Mouse (Mus musculus): ENCODE measurements around the gene Olfr577. TPM values are rescaled to one million over a fixed set of nuclear protein-coding genes. Genes with fewer than 3 reads are reported as not detected.

The Olfr577 gene
- polyA plus RNA-seq (2015; fragmentation: Nextera tagmentation; extraction: Ambion mirVana) = not detected in 2 replicates

GRCm38 (mm10) chr7:102975843-102976242, at the start of gene Olfr577:
Gene Olfr577 (minus strand): TSS chr7:102975943.
- H3K4me1 ChIP-seq = no peaks in the 10 kb centered on the region
- H3K4me3 ChIP-seq (replicated peaks) = no peak within 1 kb of the TSS
- no peaks in the 10 kb centered on the region for H3K36me3 ChIP-seq
- H3K9me3 ChIP-seq = no peaks in the 10 kb centered on the region
- H3K27ac ChIP-seq = no peak within 1 kb of the TSS
- H3K4me2 ChIP-seq = no peak within 1 kb of the TSS
- H3K27me3 ChIP-seq (replicated peaks) = no peaks in the 10 kb centered on the region
- ATAC-seq (ENCODE audit: insufficient read depth, low FRiP score, low read depth) = no peak
- 76% methylated on average over 2 of the region's 2 CpGs for WGBS
- H3K9ac ChIP-seq = no peak within 1 kb of the TSS

DNA sequence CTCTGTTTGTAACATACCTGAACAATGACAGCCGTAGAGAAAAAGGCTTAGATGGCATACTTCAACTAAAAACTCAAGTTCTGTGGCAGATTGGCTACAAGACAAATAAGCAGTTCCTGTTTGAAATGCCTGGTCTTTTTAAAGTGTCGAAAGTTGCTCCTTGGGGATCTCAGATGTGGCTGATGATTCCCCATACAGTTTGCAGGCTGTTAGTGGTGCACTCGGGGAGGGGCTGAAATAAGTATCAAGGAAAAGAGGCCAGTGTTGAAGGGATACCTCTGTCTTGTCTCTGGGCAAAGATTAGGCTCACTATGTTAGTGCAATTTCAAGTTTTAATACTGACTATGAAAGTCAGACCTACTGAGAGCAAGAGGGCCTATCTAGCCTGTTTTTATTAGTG, 13.5 kb upstream of the Olfr577 start, which contains the start of gene Olfr578:
Olfr578 (minus strand) TSS at position 101 of the 400 bp plus-strand sequence.
- H3K4me1 ChIP-seq = no peaks in the 10 kb centered on the region
- H3K4me3 ChIP-seq (replicated peaks) = no peak within 1 kb of the TSS
- no peak for ATAC-seq (ENCODE audit: insufficient read depth, low FRiP score, low read depth)
- H3K4me2 ChIP-seq = no peak within 1 kb of the TSS
- no peaks in the 10 kb centered on the region for H3K27me3 ChIP-seq (replicated peaks)
- no peaks in the 10 kb centered on the region for H3K9me3 ChIP-seq
- H3K36me3 ChIP-seq = no peaks in the 10 kb centered on the region
- H3K27ac ChIP-seq = no peak within 1 kb of the TSS
- H3K9ac ChIP-seq = no peak within 1 kb of the TSS
- 68% methylated on average over 3 of the region's 3 CpGs for WGBS

DNA sequence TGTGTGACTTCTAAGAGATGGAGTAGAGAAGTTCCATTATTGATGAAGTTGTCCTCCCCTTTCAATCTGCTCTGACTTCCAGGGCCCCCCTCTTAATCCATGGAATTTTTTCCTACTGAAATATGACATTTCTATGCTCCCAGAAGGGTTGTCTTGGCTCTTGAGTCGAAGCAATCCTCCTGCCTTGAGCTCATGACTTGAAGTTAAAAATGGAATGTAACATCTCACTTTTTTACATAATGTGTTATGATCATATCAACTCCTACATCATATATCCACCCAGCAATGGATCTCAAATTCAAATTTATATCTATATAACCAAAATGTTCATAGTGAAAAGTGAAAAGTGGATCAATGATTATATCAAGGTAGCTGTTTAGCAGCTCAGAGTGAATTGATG, 1.3 kb downstream of the Olfr577 start:
- H3K4me2 ChIP-seq = no peak overlapping the region
- no peak overlapping the region for H3K9ac ChIP-seq
- no peaks in the 10 kb centered on the region for H3K9me3 ChIP-seq
- no peaks in the 10 kb centered on the region for H3K36me3 ChIP-seq
- WGBS = 57% methylated on average over 1 of the region's 1 CpGs
- ATAC-seq (ENCODE audit: insufficient read depth, low FRiP score, low read depth) = no peak
- H3K27ac ChIP-seq = no peak overlapping the region
- H3K4me1 ChIP-seq = no peaks in the 10 kb centered on the region
- H3K4me3 ChIP-seq (replicated peaks) = no peak overlapping the region
- H3K27me3 ChIP-seq (replicated peaks) = no peaks in the 10 kb centered on the region

DNA sequence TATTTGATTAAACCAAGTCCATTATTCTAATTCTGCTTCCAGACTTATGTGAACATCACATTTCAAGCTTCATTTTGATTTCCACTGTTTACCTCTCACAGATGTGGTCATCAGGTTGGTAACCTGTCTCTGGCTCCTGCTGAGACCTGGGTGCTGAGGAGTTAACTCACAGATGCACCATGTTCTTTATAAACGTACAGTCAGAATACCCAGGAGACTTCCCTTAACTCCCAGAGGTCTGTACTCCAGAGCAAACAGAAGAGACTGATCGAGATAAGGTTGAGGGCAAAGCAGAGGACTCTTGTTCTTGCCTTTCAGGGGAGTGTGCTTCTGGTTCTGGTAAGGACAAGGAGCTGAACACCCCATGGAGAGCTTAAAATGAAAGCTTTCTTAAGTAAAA, 13.4 kb downstream of the Olfr577 start, which contains the start of gene Olfr576:
Olfr576 (plus strand) TSS at position 301 of the 400 bp plus-strand sequence.
- ATAC-seq (ENCODE audit: insufficient read depth, low FRiP score, low read depth) = no peak
- Histone ChIP-seq H3K36me3 (no peaks in the 10 kb centered on the region), H3K27ac (no peak within 1 kb of the TSS), H3K4me3 (replicated peaks) (no peak within 1 kb of the TSS), H3K27me3 (replicated peaks) (no peaks in the 10 kb centered on the region), H3K4me2 (no peak within 1 kb of the TSS), H3K4me1 (no peaks in the 10 kb centered on the region), H3K9ac (no peak within 1 kb of the TSS), H3K9me3 (no peaks in the 10 kb centered on the region)
- WGBS = 17% methylated on average over 2 of the region's 2 CpGs

GRCm38 (mm10) chr7:102958593-102958992, 17.1 kb downstream of the Olfr577 start, which contains the start of gene Olfr575:
Gene Olfr575 (minus strand): TSS chr7:102958775.
- no peaks in the 10 kb centered on the region for H3K9me3 ChIP-seq
- ATAC-seq (ENCODE audit: insufficient read depth, low FRiP score, low read depth) = peak; percentile 56; the same call in 1 of the 2 replicates
- no peak within 1 kb of the TSS for H3K27ac ChIP-seq
- H3K4me3 ChIP-seq (replicated peaks) = no peak within 1 kb of the TSS
- WGBS = 49% methylated on average over 1 of the region's 1 CpGs
- H3K4me2 ChIP-seq = no peak within 1 kb of the TSS
- H3K9ac ChIP-seq = no peak within 1 kb of the TSS
- H3K36me3 ChIP-seq = no peaks in the 10 kb centered on the region
- no peaks in the 10 kb centered on the region for H3K27me3 ChIP-seq (replicated peaks)
- H3K4me1 ChIP-seq = no peaks in the 10 kb centered on the region

GRCm38 (mm10) chr7:102958137-102958536, 17.6 kb downstream of the Olfr577 start:
- no peak overlapping the region for H3K4me2 ChIP-seq
- 51% methylated on average over 3 of the region's 3 CpGs for WGBS
- H3K4me3 ChIP-seq (replicated peaks) = no peak overlapping the region
- H3K27ac ChIP-seq = no peak overlapping the region
- H3K9ac ChIP-seq = no peak overlapping the region
- no peaks in the 10 kb centered on the region for H3K36me3 ChIP-seq
- no peak for ATAC-seq (ENCODE audit: insufficient read depth, low FRiP score, low read depth)
- H3K4me1 ChIP-seq = no peaks in the 10 kb centered on the region
- no peaks in the 10 kb centered on the region for H3K27me3 ChIP-seq (replicated peaks)
- no peaks in the 10 kb centered on the region for H3K9me3 ChIP-seq

- ATAC-seq (ENCODE audit: insufficient read depth, low FRiP score, low read depth) = no peak
- Histone ChIP-seq H3K4me3 (replicated peaks) (no peak overlapping the region), H3K9me3 (no peaks in the 10 kb centered on the region), H3K27ac (no peak overlapping the region), H3K4me2 (no peak overlapping the region), H3K36me3 (no peaks in the 10 kb centered on the region), H3K27me3 (replicated peaks) (no peaks in the 10 kb centered on the region), H3K9ac (no peak overlapping the region), H3K4me1 (no peaks in the 10 kb centered on the region)
- WGBS = 54% methylated on average over 1 of the region's 1 CpGs
Measured at GRCm38 (mm10) chr7:102950732-102951131, 25.0 kb downstream of the Olfr577 start.

- Histone ChIP-seq H3K9me3 (no peaks in the 10 kb centered on the region), H3K9ac (no peak within 1 kb of the TSS), H3K4me2 (no peak within 1 kb of the TSS), H3K4me1 (no peaks in the 10 kb centered on the region), H3K4me3 (replicated peaks) (no peak within 1 kb of the TSS), H3K36me3 (no peaks in the 10 kb centered on the region), H3K27me3 (replicated peaks) (no peaks in the 10 kb centered on the region), H3K27ac (no peak within 1 kb of the TSS)
- WGBS = 100% methylated on average over 1 of the region's 1 CpGs
- ATAC-seq (ENCODE audit: insufficient read depth, low FRiP score, low read depth) = no peak
Measured at GRCm38 (mm10) chr7:102948167-102948566, 27.6 kb downstream of the Olfr577 start, which contains the start of gene Olfr574. Gene Olfr574 (plus strand): TSS chr7:102948467.

- Histone ChIP-seq H3K27ac (no peak overlapping the region), H3K9ac (no peak overlapping the region), H3K4me1 (no peaks in the 10 kb centered on the region), H3K36me3 (no peaks in the 10 kb centered on the region), H3K9me3 (no peaks in the 10 kb centered on the region), H3K4me2 (no peak overlapping the region), H3K4me3 (replicated peaks) (no peak overlapping the region), H3K27me3 (replicated peaks) (no peaks in the 10 kb centered on the region)
- ATAC-seq (ENCODE audit: insufficient read depth, low FRiP score, low read depth) = no peak
- WGBS = 76% methylated on average over 1 of the region's 1 CpGs
Measured at GRCm38 (mm10) chr7:102943417-102943816, 32.3 kb downstream of the Olfr577 start.

- Histone ChIP-seq H3K4me1 (no peaks in the 10 kb centered on the region), H3K27ac (no peak within 1 kb of the TSS), H3K9me3 (no peaks in the 10 kb centered on the region), H3K4me2 (no peak within 1 kb of the TSS), H3K36me3 (no peaks in the 10 kb centered on the region), H3K4me3 (replicated peaks) (no peak within 1 kb of the TSS), H3K9ac (no peak within 1 kb of the TSS), H3K27me3 (replicated peaks) (no peaks in the 10 kb centered on the region)
- 79% methylated on average over 2 of the region's 2 CpGs for WGBS
- ATAC-seq (ENCODE audit: insufficient read depth, low FRiP score, low read depth) = no peak
Measured at GRCm38 (mm10) chr7:102942475-102942874, 33.3 kb downstream of the Olfr577 start, which contains the start of gene Olfr573-ps1. Gene Olfr573-ps1 (minus strand): TSS chr7:102942575.

- Histone ChIP-seq H3K27me3 (replicated peaks) (no peaks in the 10 kb centered on the region), H3K27ac (no peak overlapping the region), H3K4me3 (replicated peaks) (no peak overlapping the region), H3K9me3 (no peaks in the 10 kb centered on the region), H3K9ac (no peak overlapping the region), H3K4me2 (no peak overlapping the region), H3K4me1 (no peaks in the 10 kb centered on the region), H3K36me3 (no peaks in the 10 kb centered on the region)
- no peak for ATAC-seq (ENCODE audit: insufficient read depth, low FRiP score, low read depth)
- WGBS = 60% methylated on average over 3 of the region's 3 CpGs
Measured at GRCm38 (mm10) chr7:102927105-102927504, 48.6 kb downstream of the Olfr577 start.

DNA sequence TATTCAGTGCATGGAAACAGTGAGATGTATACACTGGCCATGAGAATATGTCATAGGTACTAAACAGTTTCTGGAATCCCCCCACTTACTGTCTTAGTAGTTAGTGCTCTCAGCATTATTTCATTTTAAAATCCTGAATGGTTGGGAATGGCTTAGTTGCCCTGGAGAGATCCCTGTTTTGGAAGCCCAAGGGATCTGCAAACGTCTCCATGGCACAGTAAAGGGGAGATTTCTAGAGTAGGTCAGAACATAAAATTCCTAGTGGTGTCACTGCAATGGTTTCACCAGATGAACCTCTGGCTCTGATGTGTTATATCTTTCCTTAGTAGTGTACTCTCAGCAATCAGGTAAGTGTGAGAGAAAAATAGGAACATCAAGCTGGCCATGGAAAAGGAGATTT, 51.6 kb downstream of the Olfr577 start, which contains the start of gene Olfr572:
Olfr572 (plus strand) TSS at position 301 of the 400 bp plus-strand sequence.
- ATAC-seq (ENCODE audit: insufficient read depth, low FRiP score, low read depth) = no peak
- no peaks in the 10 kb centered on the region for H3K27me3 ChIP-seq (replicated peaks)
- H3K27ac ChIP-seq = no peak within 1 kb of the TSS
- H3K9me3 ChIP-seq = no peaks in the 10 kb centered on the region
- no peak within 1 kb of the TSS for H3K4me2 ChIP-seq
- no peak within 1 kb of the TSS for H3K4me3 ChIP-seq (replicated peaks)
- no peak within 1 kb of the TSS for H3K9ac ChIP-seq
- 58% methylated on average over 1 of the region's 1 CpGs for WGBS
- H3K36me3 ChIP-seq = no peaks in the 10 kb centered on the region
- H3K4me1 ChIP-seq = no peaks in the 10 kb centered on the region
